ENCODE assay signal across 8 mouse cellular contexts in genomic region chr7:48880591-48881481, GRCm38 (mm10). TPM values are rescaled to one million over a fixed set of nuclear protein-coding genes. Genes with fewer than 3 reads are reported as not detected.
DNase-seq lines count a peak whose midpoint lies in the region; ATAC-seq lines count a peak whose summit lies in the region.

No protein-coding gene starts in this region.

- no peaks in the 10 kb centered on the region for H3K36me3 ChIP-seq in hindbrain, embryonic 15.5 days

- DNase-seq in T-cell, adult 2 months (ENCODE audit: low spot score), result peak; percentile 88
- DNase-seq in cerebellum, postnatal 36 days, result peak; percentile 89 to 92
- peak; percentile 92 to 95 for DNase-seq in frontal cortex, postnatal 36 days (ENCODE audit: low spot score in 2 of 2)
- DNase-seq in left cerebral cortex, adult 11 months (ENCODE audit: low spot score), result peak; percentile 89
- peak; percentile 98 for DNase-seq in lung, postnatal 4 days
- peak; percentile 93 for DNase-seq in retina, postnatal 7 days (ENCODE audit: low read depth, low spot score)
- DNase-seq in urinary bladder, adult 2 months (ENCODE audit: low spot score), result peak; percentile 84

- H3K4me2 ChIP-seq in hindbrain, embryonic 15.5 days, result peak overlapping the region; percentile 99

- H3K27me3 ChIP-seq in hindbrain, embryonic 15.5 days, result peaks cover 18% of the 10 kb centered on the region

- no peaks in the 10 kb centered on the region for H3K9me3 ChIP-seq in hindbrain, embryonic 15.5 days

- peak overlapping the region; percentile 59 for H3K4me3 ChIP-seq in hindbrain, embryonic 15.5 days

- H3K27ac ChIP-seq in hindbrain, embryonic 15.5 days (replicated peaks), result no peak overlapping the region

- WGBS in hindbrain, embryonic 15.5 days, result under 1% methylated on average over 63 of the region's 77 CpGs

- H3K9ac ChIP-seq in hindbrain, embryonic 15.5 days, result peak overlapping the region; percentile 41

- ATAC-seq in hindbrain, embryonic 15.5 days (ENCODE audit: low FRiP score, low read depth), result peak; percentile 98

- H3K4me1 ChIP-seq in hindbrain, embryonic 15.5 days (replicated peaks), result peaks cover 16% of the 10 kb centered on the region

RNA-seq across cellular contexts. Expression of gene E2f8, which starts 0.6 kb away (rescaled TPM):
- polyA plus RNA-seq in hindbrain, embryonic 15.5 days (2015; fragmentation: Nextera tagmentation; extraction: Ambion mirVana), result 3.4 and 4.4 TPM in 2 replicates
- polyA plus RNA-seq in urinary bladder, adult 2 months (2012; rRNA removed), result 0.48 and 0.60 TPM in 2 replicates

RNA-seq across cellular contexts. Expression of gene Nav2, which starts 27.7 kb away (rescaled TPM):
- 24.7 and 26.5 TPM in 2 replicates for polyA plus RNA-seq in hindbrain, embryonic 15.5 days (2015; fragmentation: Nextera tagmentation; extraction: Ambion mirVana)
- 4.6 and 13.9 TPM in 2 replicates for polyA plus RNA-seq in urinary bladder, adult 2 months (2012; rRNA removed)

RNA-seq across cellular contexts. Expression of gene Csrp3, which starts 33.0 kb away (rescaled TPM):
- polyA plus RNA-seq in hindbrain, embryonic 15.5 days (2015; fragmentation: Nextera tagmentation; extraction: Ambion mirVana), result 0.47 and 0.56 TPM in 2 replicates
- polyA plus RNA-seq in urinary bladder, adult 2 months (2012; rRNA removed), result not detected in 2 replicates
